Mouse (Mus musculus) stomach, embryonic 14.5 days (tissue): ENCODE data around the gene Klhl12. TPM values are rescaled to one million over a fixed set of nuclear protein-coding genes. Genes with fewer than 3 reads are reported as not detected.

ENCODE experiments used
- ATAC-seq: fragments of 200-750 bp; cut with Nextera tagmentation; 2 replicates; pipeline ENCODE4 v1.8.0; 2017; ENCODE audit warnings: low read depth, moderate TSS enrichment; ENCODE audit not compliant: insufficient number of reproducible peaks, insufficient read depth, low FRiP score
- H3K27ac ChIP-seq: fragments of 300-500 bp; sonication (generic); 2 replicates; pipeline ENCODE4 v1.5.1; 2014; ENCODE audit warnings: mild to moderate bottlenecking, low read length, moderate library complexity, mixed read lengths
- H3K27me3 ChIP-seq: fragments of 300-500 bp; sonication (generic); 2 replicates; pipeline ENCODE4 v1.6.1; 2014; ENCODE audit warnings: low read length, control low read depth, mixed read lengths; ENCODE audit not compliant: control insufficient read depth, insufficient read depth
- H3K36me3 ChIP-seq: fragments of 300-500 bp; sonication (generic); 2 replicates; pipeline ENCODE4 v1.6.1; 2014; ENCODE audit warnings: mild to moderate bottlenecking, control low read depth, low read length, moderate library complexity, mixed read lengths; ENCODE audit not compliant: control insufficient read depth, insufficient read depth
- H3K4me1 ChIP-seq: fragments of 300-500 bp; sonication (generic); 2 replicates; pipeline ENCODE4 v1.6.1; 2014; ENCODE audit warnings: low read length, control low read depth, mixed read lengths; ENCODE audit not compliant: control insufficient read depth, insufficient read depth
- H3K4me2 ChIP-seq: fragments of 300-500 bp; sonication (generic); replicated peaks from 2 replicates; pipeline ENCODE4 v1.6.1; 2014; ENCODE audit warnings: low read depth, low read length, control low read depth
- H3K4me3 ChIP-seq: fragments of 300-500 bp; sonication (generic); 2 replicates; pipeline ENCODE4 v1.5.1; 2014; ENCODE audit warnings: low read depth, low read length, control low read depth
- H3K9ac ChIP-seq: fragments of 300-500 bp; sonication (generic); replicated peaks from 2 replicates; pipeline ENCODE4 v1.6.1; 2014; ENCODE audit warnings: low read depth, mild to moderate bottlenecking, control low read depth, low read length, moderate library complexity, mixed read lengths
- H3K9me3 ChIP-seq: fragments of 300-500 bp; sonication (generic); 2 replicates; pipeline ENCODE4 v1.6.1; 2016; ENCODE audit warnings: low read depth, low read length, control low read depth; ENCODE audit not compliant: control insufficient read depth
- WGBS: fragments of 180-500 bp; shearing (Covaris S2); extraction: QIAGEN DNeasy Blood & Tissue Kit; methylation state at CpG from one replicate; pipeline ENCODE4 v1.1.7; 2014; 5-methylcytosine and 5-hydroxymethylcytosine counted together
- polyA plus RNA-seq: library from polyadenylated mRNA; unstranded; fragments of >200 nt; fragmentation: Nextera tagmentation; extraction: Ambion mirVana; gene quantifications from 2 replicates; pipeline ENCODE4 v1.2.1, GENCODE M21; 2014

The Klhl12 gene
- polyA plus RNA-seq, 1 experiment from 2014 or later: 23.1 TPM

DNA sequence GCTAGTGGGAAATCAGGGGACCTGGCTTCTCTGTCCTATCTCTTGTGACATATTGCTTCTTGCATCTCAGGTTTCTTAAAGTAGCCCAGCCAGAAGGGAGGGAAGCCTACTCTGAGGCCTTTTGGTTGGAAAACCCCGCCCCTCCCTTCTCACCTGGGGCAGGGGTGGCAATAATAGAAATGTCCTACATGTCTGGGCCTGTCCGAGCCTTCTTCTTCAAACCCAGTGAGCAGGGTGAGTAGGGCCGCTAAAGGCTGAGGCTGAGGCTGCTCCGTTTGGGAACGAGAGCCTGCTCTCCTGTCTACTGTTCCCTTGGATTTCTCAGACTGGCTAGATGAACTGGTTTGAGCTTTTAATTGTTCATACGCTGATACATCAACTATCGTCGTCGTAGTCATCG, 85.3 kb downstream of the Klhl12 start:
- Histone ChIP-seq H3K27ac (no peak overlapping the region), H3K4me2 (no peak overlapping the region), H3K9ac (no peak overlapping the region), H3K9me3 (no peaks in the 10 kb centered on the region; the same call in 1 of the 2 replicates), H3K4me1 (no peaks in the 10 kb centered on the region), H3K27me3 (no peaks in the 10 kb centered on the region), H3K4me3 (no peak overlapping the region), H3K36me3 (no peaks in the 10 kb centered on the region)
- WGBS: 71% methylated on average over 10 of the region's 10 CpGs
- no peak for ATAC-seq

Other genes with a start within 250 kb of the Klhl12 start
- gene Adora1, start 220.1 kb upstream of the Klhl12 start, polyA plus RNA-seq: 0.68 and 1.7 TPM in 2 replicates
- 0.16 and 0.17 TPM in 2 replicates for gene Myog, start 165.5 kb upstream of the Klhl12 start, polyA plus RNA-seq
- gene Ppfia4, start 122.6 kb upstream of the Klhl12 start, polyA plus RNA-seq: 4.8 and 5.7 TPM in 2 replicates
- gene Tmem183a, start 93.6 kb upstream of the Klhl12 start, polyA plus RNA-seq: 93.0 and 101 TPM in 2 replicates
- gene 4933406M09Rik, start 69.6 kb upstream of the Klhl12 start, polyA plus RNA-seq: not detected in 2 replicates
- gene Cyb5r1, start 50.0 kb upstream of the Klhl12 start, polyA plus RNA-seq: 39.3 and 39.9 TPM in 2 replicates
- gene Adipor1, start 40.2 kb upstream of the Klhl12 start, polyA plus RNA-seq: 85.5 and 91.3 TPM in 2 replicates
- gene Rabif, start 39.1 kb downstream of the Klhl12 start, polyA plus RNA-seq: 41.9 and 45.4 TPM in 2 replicates
- gene Mgat4e, start 94.2 kb downstream of the Klhl12 start, polyA plus RNA-seq: not detected in 2 replicates
- gene Kdm5b, start 104.6 kb downstream of the Klhl12 start, polyA plus RNA-seq: 80.6 and 81.3 TPM in 2 replicates
- 3.4 and 3.8 TPM in 2 replicates for gene Syt2, start 191.1 kb downstream of the Klhl12 start, polyA plus RNA-seq